30 mouse cellular contexts compared by ENCODE assay signal in the genomic region with DNA sequence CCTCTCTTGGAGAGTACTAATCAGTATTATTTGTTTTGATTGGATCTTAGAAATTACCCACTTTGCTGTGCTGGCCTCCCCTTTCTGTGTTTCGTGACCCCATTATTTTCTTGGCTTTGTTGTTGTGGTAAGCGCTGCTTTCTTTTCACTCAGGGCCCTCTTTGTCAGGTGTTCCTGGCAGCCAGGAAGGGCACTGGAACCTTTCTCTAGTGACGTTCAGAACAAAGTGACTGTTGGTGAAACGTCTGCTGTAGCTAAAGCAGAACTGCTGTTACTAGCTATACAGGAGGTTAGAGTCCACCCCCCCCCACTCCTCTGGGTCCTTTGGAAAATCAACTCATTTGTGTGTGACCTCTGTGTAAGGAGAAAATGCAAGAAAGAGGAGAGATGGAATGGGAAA. TPM values are rescaled to one million over a fixed set of nuclear protein-coding genes. Genes with fewer than 3 reads are reported as not detected.
"Had no signal": no experiment of that assay in that cellular context is flagged by ENCODE, and none has a peak within 500 bp of the region (broad histone marks: within the 10 kb centered on the region; RNA-seq: fewer than 3 reads in every experiment).

No protein-coding gene starts in this region.

- H3K27ac ChIP-seq: intestine, embryonic 15.5 days; kidney, embryonic 15.5 days; left cerebral cortex, adult 2 months; limb, embryonic 12.5 days; limb, embryonic 15.5 days; liver, embryonic 14.5 days; macrophage; midbrain, embryonic 12.5 days; midbrain, embryonic 15.5 days; neural tube, embryonic 13.5 days; stomach, embryonic 15.5 days had no signal

- H3K4me3 ChIP-seq: intestine, embryonic 15.5 days; kidney, embryonic 15.5 days; left cerebral cortex, adult 2 months; limb, embryonic 12.5 days; limb, embryonic 15.5 days; midbrain, embryonic 12.5 days; midbrain, embryonic 15.5 days; myocyte; neural tube, embryonic 13.5 days; stomach, embryonic 15.5 days had no signal

- DNase-seq: kidney, adult 11 months; kidney, adult 8-10 months; kidney, postnatal 10 days; kidney, postnatal 36 days; layer of hippocampus, postnatal 36 days; left cerebral cortex, postnatal 4 days; liver, postnatal 0 days; lung, embryonic 14.5 days; retina, postnatal 1 day; right cerebral cortex, postnatal 4 days had no signal

- H3K27me3 ChIP-seq: intestine, embryonic 15.5 days; kidney, embryonic 15.5 days; limb, embryonic 12.5 days; limb, embryonic 15.5 days; midbrain, embryonic 12.5 days; midbrain, embryonic 15.5 days; neural tube, embryonic 13.5 days; stomach, embryonic 15.5 days had no signal

- H3K36me3 ChIP-seq: intestine, embryonic 15.5 days; limb, embryonic 15.5 days; midbrain, embryonic 15.5 days; neural tube, embryonic 13.5 days; stomach, embryonic 15.5 days had no signal

- H3K4me1 ChIP-seq: intestine, embryonic 15.5 days; kidney, embryonic 15.5 days; limb, embryonic 12.5 days; limb, embryonic 15.5 days; midbrain, embryonic 12.5 days; midbrain, embryonic 15.5 days; neural tube, embryonic 13.5 days; stomach, embryonic 15.5 days had no signal

RNA-seq across cellular contexts. Expression of gene Gm11437, which starts 38.5 kb away (rescaled TPM):
- total RNA-seq: layer of hippocampus, adult 8-10 months; layer of hippocampus, postnatal 10 days; layer of hippocampus, postnatal 36 days; left cerebral cortex, adult 2 months; left cerebral cortex, postnatal 10 days; left cerebral cortex, postnatal 4 days; megakaryocyte, adult 5-6 weeks; monocyte, adult 5-6 weeks; neutrophil, adult 5-6 weeks had no signal
- polyA plus RNA-seq: intestine, embryonic 15.5 days; limb, embryonic 12.5 days; limb, embryonic 15.5 days; liver, embryonic 11.5 days; liver, embryonic 14.5 days; lung, embryonic 14.5 days; lung, postnatal 0 days; macrophage; midbrain, embryonic 12.5 days; myocyte; stomach, embryonic 15.5 days had no signal
